Mouse (Mus musculus) liver, postnatal 0 days (tissue): ENCODE data around the gene Ptprd. TPM values are rescaled to one million over a fixed set of nuclear protein-coding genes. Genes with fewer than 3 reads are reported as not detected.

ENCODE experiments used
- ATAC-seq: fragments of 200-750 bp; cut with Nextera tagmentation; 2 replicates; pipeline ENCODE4 v1.8.0; 2017; ENCODE audit warnings: mild to moderate bottlenecking, moderate library complexity
- DNase-seq: peaks from one replicate; pipeline ENCODE4 v3.0.0-alpha.2; 2016
- H3K27ac ChIP-seq: fragments of 300-500 bp; sonication (generic); 2 replicates; pipeline ENCODE4 v1.5.1; 2014; ENCODE audit warnings: antibody characterized with exemption, moderate library complexity, mild to moderate bottlenecking, low read depth
- H3K27me3 ChIP-seq: fragments of 300-500 bp; sonication (generic); 2 replicates; pipeline ENCODE4 v1.6.1; 2014; ENCODE audit warnings: low read length, control low read depth, mixed read lengths; ENCODE audit not compliant: insufficient read depth
- H3K36me3 ChIP-seq: fragments of 300-500 bp; sonication (generic); replicated peaks from 2 replicates; pipeline ENCODE4 v1.6.1; 2014; ENCODE audit warnings: mild to moderate bottlenecking, control low read depth, low read length, moderate library complexity, mixed read lengths; ENCODE audit not compliant: insufficient read depth
- H3K4me1 ChIP-seq: fragments of 300-500 bp; sonication (generic); 2 replicates; pipeline ENCODE4 v1.6.1; 2014; ENCODE audit warnings: antibody characterized with exemption, mild to moderate bottlenecking, control low read depth; ENCODE audit not compliant: insufficient read depth
- H3K4me2 ChIP-seq: fragments of 300-500 bp; sonication (generic); 2 replicates; pipeline ENCODE4 v1.6.1; 2014; ENCODE audit warnings: low read depth, mild to moderate bottlenecking, low read length, moderate library complexity, mixed read lengths
- H3K4me3 ChIP-seq: fragments of 300-500 bp; sonication (generic); 2 replicates; pipeline ENCODE4 v1.5.1; 2014; ENCODE audit warnings: low read depth, low read length
- H3K9ac ChIP-seq: fragments of 300-500 bp; sonication (generic); replicated peaks from 2 replicates; pipeline ENCODE4 v1.6.1; 2014; ENCODE audit warnings: mild to moderate bottlenecking, moderate library complexity
- H3K9me3 ChIP-seq: fragments of 300-500 bp; sonication (generic); 2 replicates; pipeline ENCODE4 v1.6.1; 2016; ENCODE audit warnings: mild to moderate bottlenecking, control low read depth, low read length, mixed read lengths
- CTCF ChIP-seq: sonication (generic); IDR thresholded peaks from 2 replicates; pipeline ENCODE4 v1.5.1; 2016; ENCODE audit warnings: antibody characterized with exemption, low read depth
- EP300 ChIP-seq: IDR thresholded peaks from 2 replicates; pipeline ENCODE4 v1.6.1; 2016; ENCODE audit warnings: antibody characterized with exemption, low read depth, mild to moderate bottlenecking
- WGBS: fragments of 180-500 bp; shearing (Covaris S2); extraction: QIAGEN DNeasy Blood & Tissue Kit; methylation state at CpG from one replicate; pipeline ENCODE4 v1.1.7; 2014; ENCODE audit not compliant: insufficient replicate concordance; 5-methylcytosine and 5-hydroxymethylcytosine counted together
- polyA plus RNA-seq: library from polyadenylated mRNA; unstranded; fragments of >200 nt; fragmentation: Nextera tagmentation; extraction: Ambion mirVana; gene quantifications from 2 replicates; pipeline ENCODE4 v1.2.1, GENCODE M21; 2015

The Ptprd gene
- polyA plus RNA-seq, 1 experiment from 2014 or later = 9.3 TPM

GRCm38 (mm10) chr4:77259250-77259971 is 952.4 kb downstream of the Ptprd start:
- 60% methylated on average over 8 of the region's 8 CpGs for WGBS
- TF ChIP-seq CTCF (no peak), EP300 (no peak)
- Histone ChIP-seq H3K4me3 (no peak overlapping the region), H3K27me3 (no peaks in the 10 kb centered on the region), H3K4me1 (no peaks in the 10 kb centered on the region), H3K36me3 (no peaks in the 10 kb centered on the region), H3K9ac (no peak overlapping the region), H3K4me2 (no peak overlapping the region), H3K27ac (no peak overlapping the region), H3K9me3 (no peaks in the 10 kb centered on the region)
- DNase-seq = no peak
- no peak for ATAC-seq

DNA sequence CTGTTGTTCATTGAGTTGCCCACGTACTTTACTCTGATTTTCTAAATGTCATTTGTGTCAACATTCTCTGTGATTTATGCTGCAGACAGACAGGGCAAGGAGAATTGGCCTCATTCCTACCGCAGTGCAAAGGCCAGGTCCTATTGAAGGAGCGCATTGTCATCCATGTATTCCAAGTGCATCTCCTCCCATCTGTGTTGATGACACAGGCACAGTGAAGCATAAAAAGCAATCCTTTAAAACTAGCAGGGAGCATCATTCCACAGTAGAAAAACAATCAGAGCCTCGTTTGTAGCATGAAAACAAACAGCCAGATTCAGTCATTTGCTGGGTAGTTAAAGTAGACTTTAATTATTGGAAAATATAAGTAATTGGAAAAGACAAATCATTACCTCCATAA is 960.6 kb downstream of the Ptprd start:
- Histone ChIP-seq H3K9me3 (no peaks in the 10 kb centered on the region), H3K4me3 (no peak overlapping the region), H3K4me2 (no peak overlapping the region), H3K27me3 (no peaks in the 10 kb centered on the region), H3K27ac (no peak overlapping the region), H3K9ac (no peak overlapping the region), H3K36me3 (no peaks in the 10 kb centered on the region), H3K4me1 (no peaks in the 10 kb centered on the region)
- 58% methylated on average over 4 of the region's 4 CpGs for WGBS
- TF ChIP-seq EP300 = no peak
- TF ChIP-seq CTCF = no peak
- DNase-seq = no peak
- ATAC-seq = no peak

DNA sequence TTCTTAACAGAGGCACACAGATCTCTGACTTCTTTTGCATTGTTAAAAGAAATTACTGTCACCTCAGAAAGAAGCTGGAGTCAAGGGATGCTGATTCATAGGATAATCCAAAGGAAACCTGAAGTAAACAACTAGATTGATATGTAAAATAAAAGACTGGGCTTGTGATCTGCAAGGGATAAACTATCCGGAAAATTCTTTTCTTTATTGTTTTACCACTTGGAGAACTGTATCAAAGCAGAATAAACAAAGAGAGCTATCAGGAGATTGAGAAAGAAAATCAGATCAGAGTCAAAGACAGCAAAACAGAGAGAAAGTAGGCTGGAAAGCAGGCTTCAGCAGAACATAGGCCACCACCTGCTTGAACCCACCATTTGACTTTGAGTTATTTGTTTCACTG is 962.0 kb downstream of the Ptprd start:
- WGBS = 53% methylated on average over 1 of the region's 1 CpGs
- ATAC-seq (no peak), DNase-seq (no peak)
- Histone ChIP-seq H3K36me3 (no peaks in the 10 kb centered on the region), H3K4me3 (no peak overlapping the region), H3K27me3 (no peaks in the 10 kb centered on the region), H3K9ac (no peak overlapping the region), H3K27ac (no peak overlapping the region), H3K9me3 (no peaks in the 10 kb centered on the region), H3K4me2 (no peak overlapping the region), H3K4me1 (no peaks in the 10 kb centered on the region)
- no peak for TF ChIP-seq EP300
- TF ChIP-seq CTCF = no peak

- 60% methylated on average over 1 of the region's 1 CpGs for WGBS
- DNase-seq (no peak), ATAC-seq (no peak)
- Histone ChIP-seq H3K27me3 (no peaks in the 10 kb centered on the region), H3K27ac (no peak overlapping the region), H3K4me1 (no peaks in the 10 kb centered on the region), H3K9ac (no peak overlapping the region), H3K4me3 (no peak overlapping the region), H3K36me3 (no peaks in the 10 kb centered on the region), H3K4me2 (no peak overlapping the region), H3K9me3 (no peaks in the 10 kb centered on the region)
- no peak for TF ChIP-seq CTCF
- no peak for TF ChIP-seq EP300
These were observed 962.8 kb downstream of the Ptprd start for GRCm38 (mm10) chr4:77248918-77249317.

DNA sequence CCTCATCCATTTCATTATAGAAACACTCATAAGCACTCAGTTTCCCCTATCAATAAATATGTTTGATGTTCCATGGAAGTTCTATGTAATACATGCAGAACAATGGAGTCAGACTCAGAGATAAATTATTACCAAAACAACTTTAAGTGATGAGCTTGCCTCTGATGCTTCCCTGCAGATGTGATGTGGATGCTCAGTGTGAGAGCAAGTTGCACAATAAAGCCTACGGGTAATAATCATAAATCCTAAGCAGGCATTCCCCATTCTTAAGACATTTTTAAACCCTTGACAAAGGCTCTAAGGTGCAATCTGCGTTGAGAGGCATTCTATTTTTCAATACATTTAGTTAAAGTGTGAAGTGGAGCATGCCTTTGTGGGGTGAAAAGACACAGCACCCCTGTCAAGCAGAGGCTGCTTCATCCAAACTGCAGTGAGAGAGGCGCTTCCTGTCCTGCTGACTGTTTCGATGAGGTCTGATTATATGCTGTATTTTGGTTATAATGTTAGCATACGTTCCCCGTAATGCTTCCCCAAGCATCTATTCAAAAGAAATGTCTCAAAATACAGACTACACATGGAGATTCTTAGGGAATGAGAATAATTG is 969.8 kb downstream of the Ptprd start:
- H3K36me3 ChIP-seq = no peaks in the 10 kb centered on the region
- TF ChIP-seq EP300 (no peak), CTCF (no peak)
- H3K27me3 ChIP-seq = no peaks in the 10 kb centered on the region
- DNase-seq = no peak
- ATAC-seq = no peak
- no peak overlapping the region for H3K4me3 ChIP-seq
- 81% methylated on average over 6 of the region's 6 CpGs for WGBS
- H3K27ac ChIP-seq = no peak overlapping the region
- no peaks in the 10 kb centered on the region for H3K9me3 ChIP-seq
- H3K9ac ChIP-seq = no peak overlapping the region
- H3K4me2 ChIP-seq = no peak overlapping the region
- no peaks in the 10 kb centered on the region for H3K4me1 ChIP-seq

DNA sequence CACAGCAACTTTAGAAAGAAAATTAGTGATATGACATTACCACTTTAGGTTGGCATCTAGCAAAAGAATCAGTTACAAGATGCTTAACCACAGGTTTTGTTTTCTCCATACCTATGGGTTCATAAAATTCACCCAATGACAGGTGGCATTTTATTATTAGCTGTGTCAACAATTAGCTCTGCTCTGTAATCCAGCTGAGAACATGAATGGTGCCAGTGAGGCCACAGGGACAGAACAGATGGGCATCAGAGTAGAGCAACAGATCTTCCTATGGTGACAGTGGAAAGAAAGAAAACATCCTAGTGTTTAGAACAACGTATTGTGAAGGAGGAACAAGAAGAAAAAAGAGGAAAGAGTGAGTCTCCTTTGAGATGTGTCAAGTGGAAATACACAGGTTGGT is 973.6 kb downstream of the Ptprd start:
- no peak for DNase-seq
- Histone ChIP-seq H3K4me1 (no peaks in the 10 kb centered on the region), H3K27me3 (no peaks in the 10 kb centered on the region), H3K9ac (no peak overlapping the region), H3K27ac (no peak overlapping the region), H3K36me3 (no peaks in the 10 kb centered on the region), H3K9me3 (no peaks in the 10 kb centered on the region), H3K4me2 (no peak overlapping the region), H3K4me3 (no peak overlapping the region)
- WGBS = 57% methylated on average over 1 of the region's 1 CpGs
- no peak for ATAC-seq
- TF ChIP-seq CTCF (no peak), EP300 (no peak)
